Mouse (Mus musculus) ovary, adult 18-20 months (tissue): ENCODE measurements around the gene Fbxl5.

Source experiments
- DNase-seq: peaks from one replicate; pipeline ENCODE4 v3.0.0; 2022; ENCODE audit warnings: low spot score, mixed read lengths

Gene Fbxl5

DNA sequence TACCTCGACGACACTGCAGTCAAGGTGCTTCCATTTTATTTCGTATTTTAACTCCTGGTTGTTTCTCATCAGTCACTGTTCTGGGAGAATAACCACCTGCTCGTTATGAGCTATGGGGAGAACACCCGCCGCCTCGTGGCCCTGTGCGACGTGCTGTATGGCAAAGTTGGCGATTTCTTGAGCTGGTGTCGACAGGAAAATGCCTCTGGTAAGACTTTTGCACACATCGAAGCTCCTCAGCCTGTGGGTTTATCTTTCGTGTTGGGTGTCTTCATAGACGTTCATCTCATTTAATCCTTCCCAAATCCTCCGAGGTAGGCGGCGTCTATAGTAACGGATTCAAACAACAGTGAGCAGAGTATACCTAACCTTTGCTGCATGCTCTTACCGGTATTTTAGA lies at the start of gene Fbxl5:
Fbxl5 (minus strand) TSS at position 101 of the 400 bp plus-strand sequence.
- no peak for DNase-seq

- DNase-seq, result no peak
Measured at GRCm38 (mm10) chr5:43868711-43869600, 47.5 kb upstream of the Fbxl5 start.

- no peak for DNase-seq
Measured at GRCm38 (mm10) chr5:43868253-43868652, 46.8 kb upstream of the Fbxl5 start, which contains the start of gene Cd38. Gene Cd38, plus strand, starts transcription at chr5:43868553.

DNA sequence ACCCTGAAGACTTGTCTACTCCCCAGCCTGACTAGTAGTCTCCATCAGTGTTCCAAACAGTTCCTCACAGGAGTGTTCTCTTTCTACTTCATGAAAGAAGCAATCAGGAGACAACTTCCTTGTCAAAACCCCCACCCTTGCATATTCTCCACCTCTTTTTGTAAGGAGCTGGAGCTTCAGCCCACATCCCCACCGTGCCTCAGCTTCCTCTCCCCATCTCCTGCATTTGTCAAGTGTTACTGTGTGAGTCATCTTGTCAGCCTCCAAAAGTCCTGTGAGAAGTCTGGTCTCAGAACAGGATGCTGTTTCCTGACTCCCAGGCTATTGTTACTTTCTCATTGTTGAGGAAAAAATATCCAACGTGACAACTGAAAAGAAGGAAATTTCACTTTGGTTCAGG lies 43.9 kb upstream of the Fbxl5 start:
- no peak for DNase-seq

- no peak for DNase-seq
Measured at GRCm38 (mm10) chr5:43863642-43864041, 42.2 kb upstream of the Fbxl5 start.

GRCm38 (mm10) chr5:43860670-43861431 lies 39.4 kb upstream of the Fbxl5 start:
- no peak for DNase-seq

DNA sequence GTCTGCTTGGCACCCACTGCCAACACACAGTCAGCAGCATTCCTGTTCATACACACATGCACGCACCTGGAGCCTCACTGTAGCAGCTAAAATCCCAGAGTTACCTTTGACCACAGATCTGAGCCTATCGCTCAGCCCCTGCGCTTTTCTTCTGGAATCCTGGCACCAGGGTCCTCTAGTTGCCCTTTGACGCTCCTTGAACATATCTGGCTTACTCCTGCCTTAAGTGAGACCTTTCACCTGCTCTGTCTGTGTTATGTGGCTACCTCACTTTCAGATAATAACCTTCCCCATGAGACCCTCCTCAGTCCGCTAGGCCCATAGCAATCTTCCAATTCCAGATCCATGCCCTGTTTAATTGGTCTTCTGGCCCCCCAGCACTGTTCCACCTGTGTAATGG lies 38.7 kb upstream of the Fbxl5 start:
- no peak for DNase-seq

- DNase-seq, result no peak
Measured at GRCm38 (mm10) chr5:43859663-43860062, 38.2 kb upstream of the Fbxl5 start.

GRCm38 (mm10) chr5:43855769-43856168 lies 34.3 kb upstream of the Fbxl5 start:
- no peak for DNase-seq

DNA sequence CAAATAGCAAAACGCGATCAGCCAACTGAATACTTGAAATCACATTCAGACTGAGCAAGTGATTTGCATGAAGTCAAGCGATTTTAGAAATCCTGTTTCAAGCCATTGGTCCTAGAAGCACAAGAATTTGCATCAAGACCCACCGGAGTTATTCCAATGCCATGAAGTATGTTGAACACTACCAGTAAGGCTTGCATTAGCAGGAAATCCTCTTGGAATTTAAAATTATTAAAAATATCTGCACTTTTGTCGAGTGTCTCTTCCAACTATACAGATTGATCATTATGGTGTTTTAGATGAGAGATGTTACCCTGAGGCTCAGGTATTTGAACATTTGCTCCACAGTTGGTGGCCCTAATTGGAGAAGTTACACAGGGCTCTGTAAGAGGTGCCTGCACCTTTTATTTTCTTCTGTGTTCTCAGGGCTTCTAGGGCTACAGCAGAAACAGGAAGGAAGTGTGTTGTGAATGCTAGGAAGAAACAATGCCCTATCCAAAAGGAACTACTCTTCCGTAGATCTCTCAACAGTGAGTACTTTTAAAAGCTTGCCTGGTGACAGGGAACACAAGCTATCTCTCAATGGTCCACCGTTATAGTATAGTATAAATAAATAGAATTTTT lies 32.5 kb upstream of the Fbxl5 start:
- no peak for DNase-seq

DNA sequence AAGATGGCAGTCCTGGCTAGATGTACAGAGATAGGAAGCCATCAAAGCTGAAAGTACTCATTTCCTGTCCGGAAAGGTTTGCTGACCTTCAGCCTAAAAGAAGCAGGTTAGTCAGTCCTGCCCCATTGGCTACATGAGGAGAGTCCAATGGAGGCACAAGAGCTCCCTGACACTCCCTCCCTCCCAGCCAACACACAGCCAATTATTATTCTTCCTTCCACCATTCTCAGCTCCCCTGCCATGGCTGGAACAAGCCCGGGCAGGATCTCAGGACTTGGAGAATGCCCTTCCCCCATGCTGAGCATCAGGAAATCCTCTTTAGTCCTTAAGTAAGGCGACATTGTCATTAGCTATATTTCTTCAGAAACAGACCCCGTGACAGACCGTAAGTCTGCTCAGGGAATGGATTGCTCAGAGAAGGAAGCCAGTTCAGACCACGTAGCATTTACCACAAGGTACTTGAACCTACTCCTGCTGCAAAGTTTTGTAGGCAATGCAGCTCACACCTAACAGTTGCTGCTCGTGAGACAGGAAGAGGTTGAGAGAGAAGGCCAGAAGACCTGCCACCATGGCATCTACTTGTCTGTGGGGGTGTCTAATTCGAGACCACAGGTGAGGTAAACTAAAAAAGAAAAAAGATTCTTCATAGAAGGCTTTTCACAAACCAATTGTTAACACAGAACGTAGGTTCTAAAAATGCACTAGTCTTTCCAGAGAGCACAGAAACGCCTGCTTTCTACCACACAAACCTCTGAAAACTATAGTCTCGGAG lies 31.8 kb upstream of the Fbxl5 start:
- DNase-seq, result no peak

DNA sequence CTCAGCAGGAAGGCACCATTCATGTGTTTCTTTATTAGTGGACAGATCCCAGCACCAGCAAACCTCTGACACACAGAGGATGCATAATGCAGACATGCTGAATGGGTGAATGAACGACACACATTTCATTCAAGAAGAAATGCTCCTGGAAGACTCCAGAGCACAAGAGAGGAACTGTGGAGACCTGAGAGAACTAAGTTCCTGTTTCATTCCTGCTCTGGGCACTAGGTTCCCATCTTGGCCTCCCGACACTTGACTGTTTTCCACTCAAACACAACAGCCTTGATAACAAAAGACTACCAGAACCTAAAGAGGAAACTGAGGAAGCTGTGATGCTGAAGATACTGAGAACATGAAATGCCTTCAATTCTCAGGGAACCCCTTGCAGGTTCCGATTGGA lies 26.8 kb upstream of the Fbxl5 start:
- no peak for DNase-seq

DNA sequence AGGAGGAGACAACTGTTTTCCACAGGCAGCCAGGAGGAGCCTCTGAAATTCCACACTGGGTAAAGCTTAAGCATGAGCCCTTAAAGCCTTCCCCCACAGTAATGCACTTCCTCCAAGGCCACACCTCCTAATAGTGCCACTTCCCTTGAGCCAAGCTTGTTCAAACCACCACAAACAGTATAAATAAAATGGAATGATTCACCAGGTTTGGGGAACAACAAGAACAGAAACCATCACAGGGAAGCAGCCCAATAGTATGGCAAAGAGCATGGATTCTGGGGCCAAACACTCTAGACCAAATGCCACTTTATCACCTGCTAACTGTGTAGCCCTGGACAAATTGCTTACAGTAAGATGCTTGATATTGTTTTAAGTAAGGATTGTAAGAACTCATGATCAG lies 26.1 kb upstream of the Fbxl5 start:
- no peak for DNase-seq

DNA sequence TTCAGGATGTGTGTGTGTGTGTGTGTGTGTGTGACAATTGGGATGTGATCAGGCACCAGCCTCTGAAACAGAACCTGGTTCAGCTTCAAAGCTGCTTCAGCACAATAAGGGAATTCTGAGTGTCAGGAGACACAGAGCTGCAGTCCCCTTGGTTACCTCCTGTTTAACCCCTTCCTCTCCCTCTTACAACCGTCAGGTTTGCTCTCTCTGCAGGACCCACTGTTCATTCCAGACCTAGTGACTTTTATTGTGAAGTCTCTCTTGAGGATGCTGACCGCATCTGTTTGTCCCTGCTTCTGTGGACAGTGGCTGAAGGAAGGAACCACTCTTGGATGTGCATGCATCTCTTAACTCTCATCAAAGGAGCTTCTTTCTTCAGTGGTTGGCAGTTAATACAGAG lies 24.8 kb upstream of the Fbxl5 start:
- DNase-seq, result no peak

GRCm38 (mm10) chr5:43845646-43846045 lies 24.2 kb upstream of the Fbxl5 start:
- DNase-seq, result no peak

DNA sequence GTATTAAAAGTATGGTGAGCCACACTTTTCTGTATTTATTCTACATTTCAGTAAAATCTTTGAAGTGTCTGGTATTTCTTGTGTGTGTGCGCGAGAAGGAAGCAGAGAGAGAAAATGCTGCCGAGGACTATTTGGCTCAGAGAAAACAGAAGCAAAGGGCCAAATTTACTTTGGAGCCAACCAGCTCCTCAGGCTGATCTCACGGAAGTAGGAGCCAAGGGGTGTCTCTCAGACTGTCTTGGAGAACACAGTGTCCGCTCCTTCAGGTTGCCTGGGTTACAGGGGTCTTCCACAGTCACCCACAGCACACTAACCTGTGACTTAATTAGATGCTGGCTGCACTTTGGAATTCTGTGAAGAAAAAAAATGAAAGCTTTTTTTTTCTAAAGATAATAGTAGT lies 23.6 kb upstream of the Fbxl5 start:
- no peak for DNase-seq

DNA sequence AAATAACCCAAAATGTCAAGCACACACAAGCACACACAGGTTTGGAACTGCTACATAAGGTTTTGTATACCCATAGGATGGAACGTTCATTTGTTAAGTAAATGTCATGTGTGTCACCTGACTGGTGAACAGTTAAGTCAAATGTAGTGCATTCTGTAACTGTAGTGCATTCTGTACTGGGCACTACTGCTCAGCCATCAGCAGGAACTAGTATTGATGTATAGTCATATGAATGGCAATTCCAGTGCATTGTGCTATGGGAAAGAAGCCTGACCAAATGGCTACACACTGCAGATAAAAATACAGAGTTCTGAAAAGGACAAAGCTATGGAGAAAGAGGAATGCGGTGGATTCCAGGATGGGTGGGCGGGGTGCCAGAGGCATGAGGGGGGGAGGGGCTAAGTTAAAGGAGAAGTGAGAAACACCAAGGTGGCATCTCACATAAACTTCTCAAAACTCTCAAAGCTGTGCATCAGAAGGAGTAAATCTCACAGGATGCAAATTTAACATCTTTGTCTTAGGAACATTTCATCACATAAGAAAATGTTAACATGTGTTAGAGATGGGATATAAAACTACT lies 21.2 kb upstream of the Fbxl5 start:
- DNase-seq, result no peak

DNA sequence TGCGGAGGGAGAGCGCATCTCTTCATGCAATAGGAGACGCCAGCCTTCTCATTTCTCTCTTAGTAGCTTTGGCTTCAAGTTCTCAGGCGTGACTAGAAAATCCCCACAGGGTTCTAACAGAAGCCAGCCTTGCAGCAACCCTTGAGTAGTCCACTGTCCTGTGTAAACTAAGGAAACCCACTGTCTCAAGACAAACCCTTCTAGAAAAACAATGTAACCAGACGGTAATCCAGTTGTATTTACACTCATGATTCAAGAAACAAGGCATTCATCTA lies 20.5 kb upstream of the Fbxl5 start:
- no peak for DNase-seq

DNA sequence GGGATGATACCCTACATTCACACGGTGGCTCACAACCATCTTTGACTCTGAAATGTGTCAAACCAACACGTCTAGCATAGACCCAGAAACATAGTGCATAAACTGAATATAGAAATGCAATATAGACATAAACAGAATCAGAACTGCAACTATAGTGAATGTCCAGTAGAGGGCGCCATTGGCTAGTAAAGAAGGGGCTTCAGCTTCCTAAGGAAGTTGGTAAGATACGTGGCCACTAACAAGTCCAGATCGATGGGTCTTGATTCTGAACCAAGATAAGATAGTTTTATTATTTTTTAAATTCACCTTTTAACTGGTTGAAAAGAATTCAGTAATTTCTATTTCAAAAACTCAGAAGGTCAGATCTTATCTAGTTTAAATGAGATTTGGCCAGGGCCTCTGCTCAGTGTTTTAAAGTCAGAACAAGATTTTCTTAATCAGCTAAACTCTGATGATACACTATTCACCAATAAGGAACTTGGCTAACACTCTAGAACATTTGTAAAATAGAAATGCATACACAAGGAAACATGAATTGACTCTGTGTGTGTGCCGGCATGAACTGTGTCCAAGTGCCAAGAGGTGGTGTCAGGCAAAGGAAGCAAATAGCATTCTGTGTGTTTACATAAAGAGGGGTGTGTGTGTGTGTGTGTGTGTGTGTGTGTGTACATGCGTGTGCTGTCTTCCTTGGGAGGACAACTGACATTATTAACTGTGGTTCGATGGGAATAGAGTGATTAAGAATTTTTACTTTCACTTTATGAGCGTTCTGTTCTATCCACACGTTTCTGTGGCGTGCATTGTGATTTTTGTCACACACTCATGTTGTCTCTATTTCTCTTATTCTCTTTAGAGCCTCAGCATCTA lies 19.9 kb upstream of the Fbxl5 start:
- DNase-seq, result peak; percentile 16

GRCm38 (mm10) chr5:43837372-43837771 lies 15.9 kb upstream of the Fbxl5 start:
- no peak for DNase-seq

DNA sequence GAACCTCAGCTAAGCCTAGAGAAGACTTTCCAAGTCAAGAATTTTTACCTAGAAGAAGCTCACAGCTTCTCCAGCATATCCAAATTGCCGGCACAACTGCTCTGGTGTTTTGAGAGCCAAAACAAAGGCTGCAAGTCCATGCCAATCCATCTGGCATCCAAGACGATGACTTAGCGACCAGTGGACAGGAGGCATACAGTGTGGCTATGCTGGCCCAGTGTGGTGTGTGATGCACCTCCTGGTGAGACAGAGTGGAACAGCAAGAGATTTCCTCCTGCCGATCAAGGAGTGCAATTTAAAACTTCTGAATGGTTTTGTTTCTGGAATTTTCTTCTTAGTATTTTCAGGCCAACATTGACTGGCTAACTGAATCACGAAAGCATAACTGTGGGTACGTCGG lies 15.2 kb upstream of the Fbxl5 start:
- DNase-seq, result no peak
